19 mouse cellular contexts compared by ENCODE assay signal in the genomic region with DNA sequence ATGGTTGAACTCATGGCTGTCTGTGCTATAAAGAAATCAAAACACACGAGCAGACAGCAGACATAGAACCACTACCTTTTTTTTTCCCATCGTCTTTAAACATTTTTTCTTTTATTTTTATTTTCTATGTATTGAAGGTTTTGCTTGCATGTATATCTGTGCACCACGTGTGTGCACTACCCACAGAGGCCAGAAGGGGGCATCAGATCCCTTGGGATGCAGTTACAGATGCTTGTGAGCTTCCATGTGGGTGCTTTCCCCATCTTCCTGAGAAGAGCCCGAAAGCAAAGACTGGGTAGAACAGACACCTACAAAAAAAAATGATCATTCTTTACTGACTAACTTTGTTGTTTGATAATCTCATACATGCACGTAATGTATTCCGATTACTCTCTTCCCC. TPM values are rescaled to one million over a fixed set of nuclear protein-coding genes. Genes with fewer than 3 reads are reported as not detected.
DNase-seq lines count a peak whose midpoint lies in the region; ATAC-seq and TF ChIP-seq lines count a peak whose summit lies in the region.
"Had no signal": no experiment of that assay in that cellular context is flagged by ENCODE, and none has a peak within 500 bp of the region (broad histone marks: within the 10 kb centered on the region; RNA-seq: fewer than 3 reads in every experiment).

No protein-coding gene starts in this region.

- no peaks in the 10 kb centered on the region for H3K9me3 ChIP-seq in kidney, postnatal 0 days (replicated peaks; ENCODE audit: low read length)
- H3K9me3 ChIP-seq in kidney, embryonic 16.5 days (ENCODE audit: low read length) = no peaks in the 10 kb centered on the region
- H3K9me3 ChIP-seq in liver, postnatal 0 days (ENCODE audit: low read length) = no peaks in the 10 kb centered on the region
- H3K9me3 ChIP-seq: forebrain, embryonic 10.5 days; hindbrain, embryonic 12.5 days; neural tube, embryonic 12.5 days had no signal

- WGBS in kidney, postnatal 0 days = 90% methylated on average over 6 of the region's 6 CpGs
- 92% methylated on average over 6 of the region's 6 CpGs for WGBS in kidney, embryonic 16.5 days
- WGBS in liver, postnatal 0 days (ENCODE audit: insufficient replicate concordance) = 81% methylated on average over 6 of the region's 6 CpGs

- TF ChIP-seq POLR2A in testis, adult 2 months (IDR thresholded peaks at IDR 0.05; ENCODE audit: control insufficient read depth, low read depth, low read length) = no peak

- no peak overlapping the region for H3K9ac ChIP-seq in kidney, postnatal 0 days (ENCODE audit: low read depth, low read length)
- H3K9ac ChIP-seq in kidney, embryonic 16.5 days (replicated peaks; ENCODE audit: low read length) = no peak overlapping the region
- no peak overlapping the region for H3K9ac ChIP-seq in liver, postnatal 0 days (replicated peaks)
- H3K9ac ChIP-seq: hindbrain, embryonic 12.5 days; limb, embryonic 12.5 days; neural tube, embryonic 12.5 days had no signal

- H3K27ac ChIP-seq in kidney, postnatal 0 days = no peak overlapping the region
- no peak overlapping the region for H3K27ac ChIP-seq in kidney, embryonic 16.5 days (ENCODE audit: low read length)
- H3K27ac ChIP-seq in testis, adult 2 months (ENCODE audit: control insufficient read depth, insufficient read depth, low read depth, low read length) = no peak overlapping the region
- no peak overlapping the region for H3K27ac ChIP-seq in liver, postnatal 0 days (ENCODE audit: low read depth)
- H3K27ac ChIP-seq: forebrain, embryonic 10.5 days; hindbrain, embryonic 12.5 days; limb, embryonic 12.5 days; neural tube, embryonic 12.5 days had no signal

- H3K36me3 ChIP-seq in kidney, postnatal 0 days (ENCODE audit: insufficient read depth, low read length) = no peaks in the 10 kb centered on the region
- H3K36me3 ChIP-seq in kidney, embryonic 16.5 days (ENCODE audit: insufficient read depth, low read length) = no peaks in the 10 kb centered on the region
- H3K36me3 ChIP-seq in testis, adult 2 months (ENCODE audit: control insufficient read depth, insufficient read depth, low read length) = no peaks in the 10 kb centered on the region
- H3K36me3 ChIP-seq in liver, postnatal 0 days (replicated peaks; ENCODE audit: insufficient read depth, low read length) = no peaks in the 10 kb centered on the region
- H3K36me3 ChIP-seq: forebrain, embryonic 10.5 days; hindbrain, embryonic 12.5 days; limb, embryonic 12.5 days; neural tube, embryonic 12.5 days had no signal

- TF ChIP-seq CTCF in kidney, postnatal 0 days (IDR thresholded peaks at IDR 0.05; ENCODE audit: low read depth) = peak; percentile 46
- TF ChIP-seq CTCF in testis, adult 2 months (IDR thresholded peaks at IDR 0.05; ENCODE audit: control insufficient read depth, insufficient read depth, insufficient replicate concordance, low read depth, low read length) = peak; percentile 70; the same call in 1 of the 2 replicates
- peak; percentile 50 for TF ChIP-seq CTCF in liver, postnatal 0 days (IDR thresholded peaks at IDR 0.05; ENCODE audit: low read depth)

- no peak for TF ChIP-seq EP300 in liver, postnatal 0 days (IDR thresholded peaks at IDR 0.05; ENCODE audit: low read depth)

- no peak for ATAC-seq in kidney, postnatal 0 days (replicated peaks; ENCODE audit: low FRiP score, low read depth)
- no peak for ATAC-seq in kidney, embryonic 16.5 days (ENCODE audit: low FRiP score, low TSS enrichment)
- ATAC-seq in liver, postnatal 0 days = no peak

- no peak overlapping the region for H3K4me2 ChIP-seq in kidney, postnatal 0 days (ENCODE audit: low read length)
- H3K4me2 ChIP-seq in kidney, embryonic 16.5 days (replicated peaks; ENCODE audit: low read depth, low read length) = no peak overlapping the region
- no peak overlapping the region for H3K4me2 ChIP-seq in liver, postnatal 0 days (ENCODE audit: low read depth, low read length)
- H3K4me2 ChIP-seq: heart, embryonic 11.5 days; hindbrain, embryonic 12.5 days; limb, embryonic 12.5 days; neural tube, embryonic 12.5 days had no signal

- H3K4me1 ChIP-seq in kidney, postnatal 0 days (replicated peaks; ENCODE audit: insufficient read depth, low read length) = no peaks in the 10 kb centered on the region; the same call in 1 of the 2 replicates
- H3K4me1 ChIP-seq in kidney, embryonic 16.5 days (ENCODE audit: insufficient read depth, low read length) = peaks cover 14% of the 10 kb centered on the region
- no peaks in the 10 kb centered on the region; the same call in 1 of the 2 replicates for H3K4me1 ChIP-seq in testis, adult 2 months (ENCODE audit: control insufficient read depth, insufficient read depth, low read length)
- peaks cover 29% of the 10 kb centered on the region for H3K4me1 ChIP-seq in liver, postnatal 0 days (ENCODE audit: insufficient read depth)
- H3K4me1 ChIP-seq: limb, embryonic 12.5 days; neural tube, embryonic 12.5 days had no signal

- no peaks in the 10 kb centered on the region for H3K27me3 ChIP-seq in kidney, postnatal 0 days (ENCODE audit: insufficient read depth, low read length)
- no peaks in the 10 kb centered on the region for H3K27me3 ChIP-seq in kidney, embryonic 16.5 days (ENCODE audit: insufficient read depth, low read length)
- H3K27me3 ChIP-seq in testis, adult 2 months (ENCODE audit: control insufficient read depth, insufficient read depth, low read length) = no peaks in the 10 kb centered on the region
- H3K27me3 ChIP-seq in liver, postnatal 0 days (ENCODE audit: insufficient read depth, low read length) = no peaks in the 10 kb centered on the region
- H3K27me3 ChIP-seq: CH12.LX; hindbrain, embryonic 12.5 days; limb, embryonic 12.5 days; neural tube, embryonic 12.5 days had no signal

- no peak overlapping the region for H3K4me3 ChIP-seq in kidney, postnatal 0 days (replicated peaks; ENCODE audit: low read depth, low read length)
- no peak overlapping the region for H3K4me3 ChIP-seq in kidney, embryonic 16.5 days (ENCODE audit: low read length)
- H3K4me3 ChIP-seq in testis, adult 2 months (ENCODE audit: control insufficient read depth, low read depth, low read length) = no peak overlapping the region
- no peak overlapping the region for H3K4me3 ChIP-seq in liver, postnatal 0 days (ENCODE audit: low read depth, low read length)
- H3K4me3 ChIP-seq: forebrain, embryonic 10.5 days; hindbrain, embryonic 12.5 days; limb, embryonic 12.5 days; neural tube, embryonic 12.5 days had no signal

- no peak for DNase-seq in kidney, postnatal 0 days (ENCODE audit: low spot score)
- DNase-seq in testis, postnatal 14 days (ENCODE audit: low spot score) = no peak
- DNase-seq in NIH3T3 (ENCODE audit: low read depth) = peak; percentile 46
- peak; percentile 39 for DNase-seq in liver, postnatal 0 days
- DNase-seq in spleen, adult 18-20 months = no peak
- DNase-seq in natural killer cell, adult 2 months (ENCODE audit: low spot score in 2 of 2) = no peak
- DNase-seq: cerebellum, adult 9-10 months; kidney, adult 18-20 months; lung, postnatal 4 days; midbrain, embryonic 14.5 days had no signal

RNA-seq across cellular contexts. Expression of gene Tmem212, which starts 5.7 kb away (rescaled TPM):
- polyA plus RNA-seq in kidney, postnatal 0 days (2015; fragmentation: Nextera tagmentation; extraction: Ambion mirVana) = 0.28 and 0.33 TPM in 2 replicates
- 0.24 and 0.35 TPM in 2 replicates for polyA plus RNA-seq in kidney, embryonic 16.5 days (2015; fragmentation: Nextera tagmentation; extraction: Ambion mirVana)
- 0.17 and 0.32 TPM in 2 replicates for polyA plus RNA-seq in testis, adult 2 months (2012; rRNA removed)
- polyA plus RNA-seq in liver, postnatal 0 days (2015; fragmentation: Nextera tagmentation; extraction: Ambion mirVana) = 0.21 and 0.26 TPM in 2 replicates
- polyA plus RNA-seq: embryonic facial prominence, embryonic 11.5 days; forebrain, embryonic 10.5 days; heart, embryonic 11.5 days; hindbrain, embryonic 12.5 days; limb, embryonic 12.5 days; midbrain, embryonic 14.5 days; neural tube, embryonic 12.5 days had no signal

RNA-seq across cellular contexts. Expression of gene Pld1, which starts 36.6 kb away (rescaled TPM):
- 4.9 and 5.0 TPM in 2 replicates for polyA plus RNA-seq in kidney, postnatal 0 days (2015; fragmentation: Nextera tagmentation; extraction: Ambion mirVana)
- polyA plus RNA-seq in kidney, embryonic 16.5 days (2015; fragmentation: Nextera tagmentation; extraction: Ambion mirVana) = 6.0 and 9.0 TPM in 2 replicates
- polyA plus RNA-seq in testis, adult 2 months (2012; rRNA removed) = 0.93 and 1.0 TPM in 2 replicates
- 4.9 and 5.1 TPM in 2 replicates for polyA plus RNA-seq in liver, postnatal 0 days (2015; fragmentation: Nextera tagmentation; extraction: Ambion mirVana)

Comparison
In these comparisons a context has a peak if more than half of its experiments do, and no peak if none do; other contexts are left out.
1. DNase-seq: peak in NIH3T3 (single experiment) and liver, postnatal 0 days (single experiment); none in kidney, postnatal 0 days (single experiment), testis, postnatal 14 days (single experiment), spleen, adult 18-20 months (0 of 2) and natural killer cell, adult 2 months (0 of 2).
2. Peak in every context shown above with its lines, with median percentiles within 50 percentile points of each other: CTCF ChIP-seq.